Mouse (Mus musculus) cerebellum, postnatal 36 days (tissue): ENCODE data around the gene Bcl2l1.

ENCODE experiments used
- DNase-seq, 2 experiments: peaks; one replicate each; pipeline ENCODE4 v3.0.0; 2021 to 2022; ENCODE audit warnings: mixed read lengths in 2 of 2

The Bcl2l1 gene

DNA sequence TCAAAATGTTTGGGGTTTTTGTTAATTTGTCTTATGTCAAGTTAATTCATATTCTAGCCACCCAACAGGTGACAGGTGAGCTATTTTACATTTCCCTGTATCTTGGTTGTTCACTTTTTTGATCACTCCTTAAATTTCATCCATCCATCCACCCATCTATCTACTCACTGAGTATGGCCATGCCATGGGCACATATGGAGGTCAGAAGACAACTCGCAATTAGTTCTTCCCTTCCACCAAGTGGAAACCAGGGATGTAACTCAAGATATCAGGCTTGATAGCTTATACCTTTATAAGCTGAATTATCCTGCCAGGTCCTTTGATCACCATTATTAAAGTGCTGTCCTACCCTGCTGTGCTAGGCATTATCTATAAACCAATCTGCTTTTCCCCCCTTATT, 7.8 kb downstream of the Bcl2l1 start:
- no peak for DNase-seq

- peak in 1 of 2 experiments; percentile 3 for DNase-seq
Observed at GRCm38 (mm10) chr2:152821566-152821965, 10.0 kb downstream of the Bcl2l1 start.

- DNase-seq: peak in 1 of 2 experiments; percentile 8
Observed at GRCm38 (mm10) chr2:152821023-152821422, 10.5 kb downstream of the Bcl2l1 start.

DNA sequence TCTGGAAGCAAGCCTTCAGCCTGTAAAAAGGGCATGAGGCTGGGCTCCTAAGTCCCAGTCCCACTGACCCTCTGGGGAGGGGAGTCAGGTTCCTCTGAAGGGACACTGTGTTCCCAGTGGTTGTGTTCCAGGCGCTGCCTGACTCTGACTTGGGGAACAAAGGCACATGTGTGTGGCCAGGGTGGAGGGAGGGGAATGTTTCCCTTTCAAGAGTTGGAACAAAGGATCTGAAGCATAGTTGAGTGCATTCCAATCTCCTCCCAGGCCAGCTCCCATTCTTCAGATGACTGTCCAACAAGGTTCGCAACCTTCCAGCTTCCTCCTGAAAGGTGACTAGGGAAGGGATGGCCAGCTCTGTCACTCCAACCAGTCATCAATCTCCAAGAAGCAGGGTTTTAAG, 11.2 kb downstream of the Bcl2l1 start:
- DNase-seq: peak in 1 of 2 experiments; percentile 17

- no peak for DNase-seq
Observed at GRCm38 (mm10) chr2:152819926-152820325, 11.6 kb downstream of the Bcl2l1 start.

- DNase-seq: no peak
Observed at GRCm38 (mm10) chr2:152819097-152819624, 12.4 kb downstream of the Bcl2l1 start.

GRCm38 (mm10) chr2:152818679-152819078, 12.8 kb downstream of the Bcl2l1 start:
- no peak for DNase-seq

- DNase-seq: peak; percentile 91
Observed at GRCm38 (mm10) chr2:152817596-152818291, 13.8 kb downstream of the Bcl2l1 start.

DNA sequence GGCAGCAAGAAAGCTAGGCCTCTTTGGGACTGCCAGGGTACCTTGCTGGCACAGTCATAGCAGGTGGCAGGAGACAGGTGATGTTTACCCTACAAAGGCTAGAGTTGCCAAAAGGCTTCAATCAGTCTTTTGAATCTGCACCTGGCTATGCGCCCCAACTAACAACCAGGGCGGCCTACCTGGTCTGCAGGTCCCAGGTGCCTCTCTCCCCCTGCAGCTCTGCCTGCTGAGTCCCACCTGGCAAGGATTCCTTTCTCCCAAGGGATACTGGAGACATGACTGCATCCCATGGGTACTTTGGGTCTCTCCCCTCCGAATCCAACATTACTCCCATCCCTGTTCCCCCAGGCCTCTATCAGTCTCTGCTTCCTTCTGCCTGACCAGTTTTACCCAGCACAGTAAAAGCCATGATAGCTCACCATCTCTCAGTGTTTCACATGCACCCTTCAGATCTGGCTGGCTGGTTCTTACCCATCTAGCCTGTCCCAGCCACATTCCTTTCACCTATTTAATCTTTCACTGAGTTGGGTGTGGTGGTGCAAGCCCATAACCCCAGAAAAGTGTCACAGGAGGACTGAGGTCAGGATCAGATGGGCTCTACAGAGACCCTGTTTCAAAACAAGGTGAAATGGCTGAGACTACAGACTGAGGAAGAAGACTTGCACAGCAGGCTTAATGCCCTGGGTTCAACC, 14.7 kb downstream of the Bcl2l1 start:
- peak in 1 of 2 experiments; percentile 39 for DNase-seq

DNA sequence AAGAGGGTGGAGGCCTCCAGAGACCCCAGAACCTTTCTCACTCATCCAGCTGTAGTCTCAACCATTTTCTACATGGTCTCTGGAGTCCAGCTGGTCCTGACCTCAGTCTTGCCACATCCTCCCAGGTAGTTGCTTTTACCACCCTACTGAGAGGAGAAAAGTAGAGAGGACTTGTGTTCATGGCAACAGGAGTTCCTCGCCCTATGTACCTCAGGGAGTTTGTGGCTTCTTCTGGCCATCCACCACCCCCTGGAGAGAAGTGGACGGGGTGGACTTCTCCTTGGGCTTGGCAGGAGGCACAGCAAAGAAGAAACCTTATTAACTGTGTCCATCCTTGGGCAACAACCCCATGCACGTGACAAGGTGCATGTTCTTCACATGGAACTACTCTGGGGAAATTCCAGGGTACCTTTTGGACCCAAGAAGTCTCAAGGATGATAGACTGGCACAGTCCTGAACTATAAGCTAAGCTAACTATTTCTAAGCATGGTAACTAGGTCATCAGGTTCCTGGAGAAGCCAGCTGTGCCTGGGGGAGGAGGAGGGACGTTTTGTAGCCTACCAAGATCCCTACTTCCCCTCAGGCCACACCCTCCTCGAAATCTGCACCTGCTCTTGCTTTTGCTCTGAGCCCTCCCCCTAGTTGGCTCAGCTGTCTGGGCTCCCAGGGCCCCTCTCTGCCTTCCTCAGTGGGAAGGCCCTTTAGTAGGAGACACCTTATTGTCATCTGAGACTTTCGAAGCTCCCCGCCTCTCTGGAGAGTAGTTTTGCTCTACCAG, 15.5 kb downstream of the Bcl2l1 start:
- peak in 1 of 2 experiments; percentile 21 for DNase-seq

- peak in 1 of 2 experiments; percentile 52 for DNase-seq
Observed at GRCm38 (mm10) chr2:152814213-152814874, 17.2 kb downstream of the Bcl2l1 start.

- peak in 1 of 2 experiments; percentile 6 for DNase-seq
Observed at GRCm38 (mm10) chr2:152813232-152813631, 18.3 kb downstream of the Bcl2l1 start.

DNA sequence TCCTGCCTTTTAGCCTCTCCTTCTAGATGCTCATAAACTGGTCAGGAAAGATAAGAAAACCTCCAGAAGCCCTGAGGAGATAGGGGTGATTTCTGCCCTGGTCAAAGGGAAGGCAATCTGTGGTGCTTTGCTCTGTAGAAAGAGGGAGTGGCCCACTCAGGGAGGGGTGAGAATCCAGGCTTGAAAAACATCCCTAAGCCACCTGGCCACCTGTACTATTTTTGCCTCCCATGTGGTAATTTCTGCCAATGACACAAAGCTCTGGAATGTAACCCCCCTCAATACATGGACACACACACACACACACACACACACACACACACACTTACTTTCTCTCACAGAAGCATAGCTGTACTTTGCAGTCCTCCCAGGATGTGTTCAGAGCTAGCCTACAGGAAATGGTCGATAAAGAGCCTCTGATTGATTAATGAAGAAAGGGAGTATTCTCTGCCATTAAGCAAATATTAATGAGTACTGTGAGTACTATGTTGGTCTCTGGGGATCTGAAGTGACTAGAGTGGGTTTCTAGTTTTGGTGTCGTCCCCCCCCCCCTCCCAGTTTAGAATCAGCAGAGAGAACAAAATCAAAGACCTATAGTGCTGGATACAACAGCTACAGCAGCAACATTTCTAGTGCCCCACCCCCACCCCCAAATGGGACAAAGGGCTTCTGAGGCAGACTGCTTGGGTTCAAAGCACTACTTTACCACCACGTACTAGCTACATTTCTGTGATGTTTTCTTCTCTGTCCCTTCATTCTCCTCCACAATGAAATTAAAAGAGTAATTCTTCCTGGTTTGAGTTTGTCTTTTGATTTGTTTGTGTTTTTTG, 20.0 kb downstream of the Bcl2l1 start:
- no peak for DNase-seq

GRCm38 (mm10) chr2:152810158-152810941, 21.2 kb downstream of the Bcl2l1 start:
- no peak for DNase-seq

DNA sequence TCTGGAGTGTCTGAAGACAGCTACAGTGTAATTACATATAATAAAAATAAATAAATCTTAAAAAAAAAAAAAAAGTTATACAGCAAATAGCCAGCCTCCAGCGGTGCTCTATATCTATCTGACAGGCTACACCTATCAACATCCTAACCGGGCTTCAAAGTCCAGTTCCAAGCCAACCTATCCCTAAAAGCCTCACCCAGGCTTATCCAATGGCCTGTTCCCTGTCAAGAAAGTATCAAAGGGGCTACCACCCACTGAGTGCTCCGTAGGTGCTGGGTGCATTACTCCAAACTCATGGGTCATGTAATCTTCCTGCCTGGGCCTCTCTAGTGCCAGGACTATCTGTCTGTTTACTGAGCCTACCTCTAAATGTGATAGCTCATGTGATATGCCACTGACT, 23.4 kb downstream of the Bcl2l1 start:
- no peak for DNase-seq

- no peak for DNase-seq
Observed at GRCm38 (mm10) chr2:152806037-152806436, 25.5 kb downstream of the Bcl2l1 start.

GRCm38 (mm10) chr2:152805111-152805490, 26.4 kb downstream of the Bcl2l1 start:
- no peak for DNase-seq

DNA sequence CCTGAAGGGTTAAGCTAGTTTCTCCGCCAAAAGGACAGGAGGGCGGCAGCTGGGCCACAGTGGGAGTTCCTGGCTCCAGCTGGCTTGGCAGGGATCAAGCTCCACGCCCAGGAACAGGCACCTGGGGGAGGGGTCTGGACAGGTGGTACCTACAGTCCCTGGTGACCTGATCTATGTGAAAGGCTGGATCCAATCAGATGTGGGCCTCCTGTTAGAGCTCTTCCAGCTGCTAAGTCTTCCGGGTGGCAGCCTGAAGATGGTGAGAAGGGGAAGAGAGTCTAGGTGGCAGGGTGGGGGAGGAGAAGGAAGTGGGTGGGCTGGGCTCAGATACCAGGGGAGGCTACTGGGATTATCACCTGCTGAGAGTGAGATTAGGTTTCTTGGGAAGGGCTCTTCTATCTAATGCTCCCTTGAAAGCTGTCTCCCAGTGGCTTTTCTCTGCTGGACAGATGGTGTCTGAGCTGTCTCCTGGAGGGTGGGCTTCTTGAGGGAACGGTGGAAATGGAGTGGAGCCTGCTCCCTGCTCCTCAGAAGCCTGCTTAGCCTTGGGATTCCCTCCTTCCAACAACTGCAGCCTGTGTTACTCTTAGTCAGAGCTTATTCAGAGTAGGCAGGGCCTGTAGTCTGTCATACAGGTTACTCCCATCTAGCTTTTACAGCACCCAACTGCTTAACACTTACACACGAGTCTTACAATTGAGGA, 27.0 kb downstream of the Bcl2l1 start:
- DNase-seq: peak; percentile 91 to 95

- no peak for DNase-seq
Observed at GRCm38 (mm10) chr2:152803081-152803480, 28.4 kb downstream of the Bcl2l1 start.

DNA sequence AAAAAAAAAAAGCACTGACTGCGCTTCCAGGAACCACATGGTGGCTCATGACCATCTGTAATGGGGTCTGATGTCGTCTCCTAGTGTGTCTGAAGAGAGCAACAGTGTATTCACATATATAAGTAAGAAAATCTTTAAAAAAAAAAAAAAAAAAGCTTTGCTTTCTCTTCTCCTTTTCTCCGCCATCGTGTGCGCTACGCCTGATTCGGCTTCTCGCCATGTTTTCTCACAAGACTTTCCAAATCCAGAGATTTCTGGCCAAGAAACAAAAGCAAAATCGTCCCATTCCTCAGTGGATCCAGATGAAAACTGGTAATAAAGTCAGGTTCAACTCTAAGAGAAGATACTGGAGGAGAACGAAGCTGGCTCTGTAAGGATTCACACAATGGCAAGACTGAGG, 29.2 kb downstream of the Bcl2l1 start:
- no peak for DNase-seq
